Mouse (Mus musculus) adrenal gland, postnatal 25 days (tissue): Measurements from ENCODE around the gene AI661453. TPM values are rescaled to one million over a fixed set of nuclear protein-coding genes. Genes with fewer than 3 reads are reported as not detected.
"Not testable (repeated sequence)": the region's sequence is repeated elsewhere in the genome, so short reads cannot be mapped to it uniquely, and the experiment has no call there.

Experiments used
- DNase-seq: peaks from one replicate; pipeline ENCODE4 v3.0.0; 2021; ENCODE audit warnings: mixed read lengths
- total RNA-seq: library from RNA; stranded (reverse); gene quantifications from 2 replicates; pipeline ENCODE4 v1.2.3, GENCODE M21; 2021

The AI661453 gene
- total RNA-seq, 1 experiment from 2014 or later = 0.73 TPM

- DNase-seq = not testable (repeated sequence)
Observed at GRCm38 (mm10) chr17:47502707-47503045, 66.3 kb downstream of the AI661453 start.

GRCm38 (mm10) chr17:47503689-47504088, 67.3 kb downstream of the AI661453 start:
- DNase-seq = no peak

- no peak for DNase-seq
Observed at GRCm38 (mm10) chr17:47504228-47504627, 67.8 kb downstream of the AI661453 start.

- DNase-seq = peak; percentile 67
Observed at GRCm38 (mm10) chr17:47504941-47505346, 68.5 kb downstream of the AI661453 start, which contains the start of gene Ccnd3. TSS of gene Ccnd3 (plus strand) at chr17:47505051.

- no peak for DNase-seq
Observed at GRCm38 (mm10) chr17:47505566-47505965, 69.2 kb downstream of the AI661453 start.

DNA sequence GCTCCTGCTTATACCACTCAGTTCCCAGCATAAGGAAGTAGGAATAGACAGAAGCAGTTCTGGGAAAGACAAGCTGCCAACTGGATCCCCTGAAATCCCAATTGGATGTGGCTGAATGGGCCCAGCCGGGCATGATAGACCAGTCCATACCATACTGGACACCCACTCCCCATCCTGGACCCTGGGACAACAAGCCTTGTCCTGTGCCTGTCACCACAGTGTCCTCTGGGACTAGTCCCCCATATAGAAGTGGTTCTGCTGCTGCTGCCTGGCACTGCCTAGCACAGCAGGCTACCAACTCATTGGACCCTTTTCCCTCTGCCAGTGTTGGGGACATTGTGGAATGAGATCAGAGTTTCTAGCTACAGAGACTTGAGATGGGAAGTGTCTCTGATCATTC, 69.6 kb downstream of the AI661453 start:
- DNase-seq = no peak

GRCm38 (mm10) chr17:47506697-47507096, 70.3 kb downstream of the AI661453 start:
- no peak for DNase-seq

GRCm38 (mm10) chr17:47507523-47507922, 71.1 kb downstream of the AI661453 start:
- DNase-seq = no peak

DNA sequence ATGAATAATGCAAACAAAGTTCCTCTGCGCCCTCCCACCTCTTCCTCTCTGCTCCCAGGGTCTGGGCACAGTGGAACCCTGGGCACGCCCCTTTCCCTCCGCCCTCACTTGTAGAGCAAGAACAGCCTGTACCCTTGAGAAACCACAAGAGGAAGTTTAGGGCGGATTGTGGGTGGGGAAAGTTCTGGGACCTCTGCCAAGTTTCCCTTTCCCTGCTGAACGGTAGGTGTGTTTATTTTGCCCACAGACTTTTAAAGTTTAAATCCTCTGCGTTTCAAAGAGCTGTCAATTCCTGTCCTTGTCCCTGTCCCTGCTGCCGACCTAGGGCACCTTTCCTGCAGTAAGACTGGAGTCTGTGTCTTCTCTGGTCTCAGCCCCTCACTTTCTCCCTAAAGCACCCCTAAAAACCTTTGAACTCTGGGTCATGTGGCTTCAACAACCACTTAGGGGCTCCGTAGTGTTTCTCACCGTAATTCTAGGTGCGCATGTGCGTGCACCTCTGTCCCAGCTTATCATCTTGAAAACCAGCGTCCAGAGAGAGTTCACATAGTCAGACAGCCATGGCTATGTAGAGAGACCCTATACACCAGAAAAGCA, 71.7 kb downstream of the AI661453 start:
- peak; percentile 88 for DNase-seq

- DNase-seq = no peak
Observed at GRCm38 (mm10) chr17:47509031-47509705, 72.8 kb downstream of the AI661453 start.

GRCm38 (mm10) chr17:47511111-47512020, 75.0 kb downstream of the AI661453 start:
- DNase-seq = peak; percentile 98

DNA sequence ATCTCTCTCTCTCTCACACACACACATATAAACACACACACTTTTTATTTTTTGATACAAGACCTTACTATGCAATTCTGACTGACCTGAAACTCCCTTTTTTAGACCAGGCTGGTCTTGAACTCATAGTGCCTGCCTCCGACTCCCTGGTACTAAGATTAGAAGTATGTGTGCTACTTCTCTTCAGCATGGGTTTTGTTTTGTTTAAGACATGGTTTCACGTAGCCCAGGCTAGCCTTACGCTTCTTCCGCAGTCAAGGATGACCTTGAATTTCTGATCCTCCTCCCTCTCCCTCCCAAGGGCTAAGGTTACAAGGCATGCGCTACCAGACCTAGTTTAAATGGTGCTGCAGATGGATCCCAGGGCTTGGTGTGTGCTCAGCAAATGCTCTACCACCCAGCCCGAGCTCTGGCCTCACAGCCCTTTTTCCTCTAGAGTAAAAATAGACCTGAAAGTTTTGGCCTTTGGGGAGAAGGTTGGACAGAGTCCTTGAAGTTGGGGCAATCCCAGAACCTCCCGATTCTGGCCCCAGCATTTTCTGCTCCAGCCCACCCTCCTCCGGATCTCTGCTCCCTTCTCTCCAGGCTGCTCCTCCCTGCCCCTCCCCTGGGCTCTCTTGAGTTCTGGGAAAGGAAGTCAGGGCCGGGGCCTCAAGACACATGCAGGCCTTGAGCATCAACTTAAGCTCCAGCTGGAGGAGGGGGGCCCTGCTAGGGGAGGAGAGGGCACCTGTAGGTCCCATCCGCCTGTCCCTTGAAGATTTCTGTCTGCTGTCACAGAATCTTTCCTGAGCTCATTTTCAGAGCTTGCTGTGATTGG, 76.8 kb downstream of the AI661453 start:
- DNase-seq = no peak

DNA sequence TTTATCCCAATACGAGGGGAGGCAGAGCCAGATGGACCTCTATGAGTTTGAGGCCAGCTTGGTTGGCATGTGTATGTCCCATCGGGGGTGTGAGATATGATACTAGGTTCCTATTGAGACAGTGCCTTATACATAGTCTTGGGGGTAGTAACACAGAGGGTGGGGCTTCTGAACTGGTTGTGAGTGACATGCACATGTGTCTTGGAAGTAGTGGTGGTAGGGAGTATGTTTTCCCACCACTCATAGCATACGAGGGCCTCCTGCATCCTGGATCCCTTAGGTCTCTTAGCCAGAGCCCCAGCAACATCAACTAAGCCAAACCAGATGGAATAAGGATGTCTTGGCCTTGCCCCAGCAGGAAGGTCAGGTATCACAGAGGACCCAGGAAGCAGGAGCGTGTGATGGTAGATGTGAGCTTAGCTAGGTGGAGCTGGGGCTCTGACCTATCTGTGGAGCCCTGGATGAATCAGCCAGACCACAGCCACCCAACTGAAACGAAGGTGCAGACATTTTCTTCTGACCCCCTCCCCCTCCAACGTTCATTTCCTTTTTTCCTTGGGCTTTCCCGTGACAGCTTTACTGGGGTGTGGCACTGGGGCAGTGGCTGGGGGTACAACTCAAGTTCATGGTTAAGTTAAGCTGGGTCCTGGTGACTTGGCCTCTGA, 78.9 kb downstream of the AI661453 start:
- no peak for DNase-seq

GRCm38 (mm10) chr17:47516232-47516631, 79.8 kb downstream of the AI661453 start:
- no peak for DNase-seq

DNA sequence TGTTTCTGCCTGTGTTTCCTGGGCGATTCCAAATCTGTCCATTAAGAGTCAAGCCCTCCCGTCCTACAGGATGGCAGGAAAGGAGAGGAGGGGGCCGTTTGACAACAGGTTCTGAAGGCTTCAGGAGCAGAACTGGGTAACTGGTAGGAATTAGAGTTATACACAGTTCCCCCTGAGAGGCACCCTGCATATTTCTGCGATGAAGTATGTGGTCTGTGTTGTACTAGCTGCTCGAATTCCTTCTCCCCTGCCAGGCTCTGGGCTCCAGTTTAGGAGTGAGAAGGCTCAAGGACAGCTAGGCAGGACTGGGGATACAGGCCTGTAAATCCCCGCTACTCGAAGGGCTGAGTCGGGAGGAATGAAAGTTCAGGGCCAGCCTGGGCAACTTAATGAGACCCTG, 81.8 kb downstream of the AI661453 start:
- peak; percentile 28 for DNase-seq

Other genes with a start within 250 kb of the AI661453 start
- 47.5 and 53.5 TPM in 2 replicates for gene Mrps10, start 67.7 kb upstream of the AI661453 start, total RNA-seq
- gene Guca1b, start 51.2 kb upstream of the AI661453 start, total RNA-seq = 1.6 and 3.2 TPM in 2 replicates
- gene Guca1a, start 36.0 kb upstream of the AI661453 start, total RNA-seq = 2.2 TPM in 1 of 2 replicates, not detected in the other
- not detected in 2 replicates for gene 1700001C19Rik, start 761 bp downstream of the AI661453 start, total RNA-seq
- 21.1 and 25.7 TPM in 2 replicates for gene Taf8, start 65.7 kb downstream of the AI661453 start, total RNA-seq
- 385 and 429 TPM in 2 replicates for gene Ccnd3, start 68.4 kb downstream of the AI661453 start, total RNA-seq
- 15.5 and 22.0 TPM in 2 replicates for gene Bysl, start 174.9 kb downstream of the AI661453 start, total RNA-seq
- 38.7 and 40.5 TPM in 2 replicates for gene Med20, start 175.0 kb downstream of the AI661453 start, total RNA-seq
- 1.4 and 3.9 TPM in 2 replicates for gene Gm20517, start 175.0 kb downstream of the AI661453 start, total RNA-seq
- gene Usp49, start 194.1 kb downstream of the AI661453 start, total RNA-seq = 8.8 and 9.3 TPM in 2 replicates